Mouse (Mus musculus) midbrain, embryonic 15.5 days (tissue): Measurements from ENCODE around the gene Areg. TPM values are rescaled to one million over a fixed set of nuclear protein-coding genes. Genes with fewer than 3 reads are reported as not detected.

Experiments used
- ATAC-seq: fragments of 200-750 bp; cut with Nextera tagmentation; replicated peaks from 2 replicates; pipeline ENCODE4 v1.8.0; 2017; ENCODE audit warnings: moderate TSS enrichment
- H3K27ac ChIP-seq: fragments of 300-500 bp; sonication (generic); 2 replicates; pipeline ENCODE4 v1.5.1; 2015; ENCODE audit warnings: mild to moderate bottlenecking, inconsistent platforms
- H3K27me3 ChIP-seq: fragments of 300-500 bp; sonication (generic); replicated peaks from 2 replicates; pipeline ENCODE4 v1.6.1; 2015; ENCODE audit warnings: inconsistent platforms
- H3K36me3 ChIP-seq: fragments of 300-500 bp; sonication (generic); replicated peaks from 2 replicates; pipeline ENCODE4 v1.6.1; 2015; ENCODE audit warnings: inconsistent platforms
- H3K4me1 ChIP-seq: fragments of 300-500 bp; sonication (generic); 2 replicates; pipeline ENCODE4 v1.6.1; 2015; ENCODE audit warnings: inconsistent platforms
- H3K4me2 ChIP-seq: fragments of 300-500 bp; sonication (generic); 2 replicates; pipeline ENCODE4 v1.6.1; 2015; ENCODE audit warnings: inconsistent platforms, mild to moderate bottlenecking, moderate library complexity
- H3K4me3 ChIP-seq: fragments of 300-500 bp; sonication (generic); 2 replicates; pipeline ENCODE4 v1.5.1; 2015; ENCODE audit warnings: mild to moderate bottlenecking, inconsistent platforms
- H3K9ac ChIP-seq: fragments of 300-500 bp; sonication (generic); 2 replicates; pipeline ENCODE4 v1.6.1; 2015; ENCODE audit warnings: mild to moderate bottlenecking, inconsistent platforms
- H3K9me3 ChIP-seq: fragments of 300-500 bp; sonication (generic); 2 replicates; pipeline ENCODE4 v1.6.1; 2016; ENCODE audit warnings: inconsistent platforms
- WGBS: fragments of 180-500 bp; shearing (Covaris S2); methylation state at CpG from one replicate; pipeline ENCODE4 v1.1.7; 2015; ENCODE audit warnings: mixed read lengths; 5-methylcytosine and 5-hydroxymethylcytosine counted together
- polyA plus RNA-seq: library from polyadenylated mRNA; unstranded; fragments of >200 nt; fragmentation: Nextera tagmentation; extraction: Ambion mirVana; gene quantifications from 2 replicates; pipeline ENCODE4 v1.2.1, GENCODE M21; 2015

Gene Areg
- polyA plus RNA-seq, 1 experiment from 2014 or later, result 0.36 TPM

GRCm38 (mm10) chr5:91194572-91194971 lies 55.2 kb downstream of the Areg start:
- no peak for ATAC-seq
- no peak overlapping the region for H3K4me2 ChIP-seq
- no peaks in the 10 kb centered on the region for H3K4me1 ChIP-seq
- H3K27ac ChIP-seq, result no peak overlapping the region
- H3K9ac ChIP-seq, result no peak overlapping the region
- H3K4me3 ChIP-seq, result no peak overlapping the region
- WGBS, result 69% methylated on average over 3 of the region's 3 CpGs
- no peaks in the 10 kb centered on the region for H3K27me3 ChIP-seq
- H3K36me3 ChIP-seq, result no peaks in the 10 kb centered on the region
- no peaks in the 10 kb centered on the region for H3K9me3 ChIP-seq

Other genes with a start within 250 kb of the Areg start
- 0.22 and 0.31 TPM in 2 replicates for gene Cxcl1, start 248.4 kb upstream of the Areg start, polyA plus RNA-seq
- gene Cxcl2, start 235.7 kb upstream of the Areg start, polyA plus RNA-seq, result not detected in 2 replicates
- gene Mthfd2l, start 208.5 kb upstream of the Areg start, polyA plus RNA-seq, result 59.7 and 65.4 TPM in 2 replicates
- not detected in 2 replicates for gene Epgn, start 112.1 kb upstream of the Areg start, polyA plus RNA-seq
- gene Ereg, start 65.0 kb upstream of the Areg start, polyA plus RNA-seq, result not detected in 2 replicates